Mouse (Mus musculus) CH12F3 (cell line): ENCODE measurements around the gene Nacc1.

Source experiments
- in situ Hi-C: fragments of 300-500 bp; cut with MboI; formaldehyde crosslinking; loops from 2 replicates; pipeline ENCODE4 v1.14.3; 2020; ENCODE audit warnings: low sequenced_read_pairs

Nacc1 gene

DNA sequence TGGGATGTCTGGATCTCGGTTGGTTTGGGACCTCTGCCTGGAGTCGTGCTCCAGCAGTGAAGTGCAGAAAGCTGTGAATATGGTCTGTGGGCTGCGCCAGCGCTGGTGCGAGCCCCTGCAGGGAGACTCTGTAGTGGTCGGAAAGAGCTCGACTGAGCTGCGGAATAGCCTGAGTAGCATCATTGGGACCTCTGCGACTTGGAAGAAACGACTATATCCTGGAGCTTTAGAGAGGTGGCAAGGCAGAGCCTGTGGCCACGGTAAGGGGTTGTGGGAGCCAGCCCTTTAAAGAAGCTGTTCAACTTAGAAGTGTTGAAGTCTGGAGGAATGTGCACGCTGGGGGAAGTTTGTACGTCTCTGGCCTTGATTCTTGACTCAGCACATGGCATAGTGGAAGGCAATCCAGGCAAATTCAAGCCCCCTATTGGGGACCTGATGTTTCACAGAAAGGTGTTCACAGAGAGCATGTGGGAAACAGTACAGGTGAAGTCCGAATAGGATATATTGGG, 22.2 kb downstream of the Nacc1 start:
- in situ Hi-C loops = no loop called here

DNA sequence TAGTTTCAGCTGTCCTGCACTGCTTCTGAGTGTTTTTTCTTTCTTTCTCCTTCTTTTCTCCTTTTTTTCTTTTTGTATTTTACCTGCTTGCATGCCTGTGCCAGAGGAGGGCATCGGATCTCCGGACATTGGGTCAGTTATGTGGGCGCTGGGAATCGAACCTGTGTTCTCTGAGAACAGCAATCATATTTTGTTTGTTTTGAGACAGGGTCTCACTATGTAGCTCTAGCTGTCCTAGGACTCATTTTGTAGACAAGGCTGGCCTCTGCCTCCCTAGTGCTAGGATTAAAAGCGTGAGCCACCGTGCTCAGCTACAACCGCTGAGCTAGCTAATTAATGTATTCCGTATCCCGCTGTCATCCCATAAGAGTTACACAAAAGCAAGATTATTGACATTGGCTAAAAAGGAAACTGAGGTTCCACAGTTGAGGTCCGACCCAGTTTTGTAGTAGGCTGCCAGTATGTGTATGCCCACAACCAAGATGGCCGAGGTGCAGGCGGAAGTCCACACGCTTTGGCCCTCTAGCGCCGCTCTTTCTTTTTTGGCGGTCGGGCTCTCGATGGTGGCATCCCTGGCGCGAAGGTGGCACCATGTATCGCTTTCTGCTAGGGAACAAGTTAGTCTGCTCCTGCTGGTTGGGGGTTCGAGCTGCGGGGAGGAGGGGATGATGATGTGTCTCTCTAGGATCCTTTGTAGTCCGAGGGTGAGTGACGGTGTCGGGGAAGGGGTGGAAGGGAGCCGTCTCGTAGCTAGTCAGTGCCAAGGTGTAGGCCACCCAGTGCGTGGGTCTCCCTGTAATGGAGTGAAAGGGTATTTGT, 22.9 kb downstream of the Nacc1 start:
- in situ Hi-C loops = no loop called here

DNA sequence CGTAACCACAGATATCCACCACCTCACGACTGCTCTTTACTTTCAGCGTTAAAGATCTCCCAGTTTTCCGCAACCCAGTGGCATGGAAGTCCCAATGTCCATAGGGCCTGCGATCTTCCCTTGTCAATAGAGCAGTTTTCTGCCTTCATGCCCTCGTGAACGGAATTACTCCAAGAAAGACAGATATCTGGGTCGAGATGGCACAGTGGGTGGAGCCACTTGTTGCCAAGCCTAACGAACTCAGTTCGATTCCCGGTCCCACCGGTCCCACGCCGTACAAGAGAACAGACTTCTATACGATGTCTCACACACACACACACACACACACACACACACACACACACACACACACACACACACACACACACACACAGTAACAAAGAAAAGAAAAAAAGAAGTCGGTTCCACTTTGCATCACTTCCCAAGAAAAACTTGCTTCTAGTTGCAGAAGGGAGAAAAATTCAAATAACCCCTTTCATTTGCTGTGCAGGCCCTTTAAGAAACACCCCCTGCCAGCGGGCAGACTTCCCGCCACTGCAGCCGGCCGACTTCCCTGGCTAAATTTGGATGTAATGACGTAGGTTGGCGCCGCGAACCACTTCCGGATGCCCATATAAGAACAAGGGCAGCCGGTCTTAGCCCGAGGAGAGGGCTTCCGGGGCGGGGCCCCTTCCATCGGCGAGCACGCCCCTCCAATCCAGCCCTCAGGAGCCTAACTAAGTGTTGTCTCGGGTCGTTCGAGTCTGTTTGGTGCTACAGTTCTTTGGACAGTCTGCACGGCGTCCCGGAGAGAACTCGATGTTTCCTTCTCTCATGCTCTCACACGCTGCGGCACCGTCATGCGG, 24.0 kb downstream of the Nacc1 start:
- in situ Hi-C loops = no loop called here

DNA sequence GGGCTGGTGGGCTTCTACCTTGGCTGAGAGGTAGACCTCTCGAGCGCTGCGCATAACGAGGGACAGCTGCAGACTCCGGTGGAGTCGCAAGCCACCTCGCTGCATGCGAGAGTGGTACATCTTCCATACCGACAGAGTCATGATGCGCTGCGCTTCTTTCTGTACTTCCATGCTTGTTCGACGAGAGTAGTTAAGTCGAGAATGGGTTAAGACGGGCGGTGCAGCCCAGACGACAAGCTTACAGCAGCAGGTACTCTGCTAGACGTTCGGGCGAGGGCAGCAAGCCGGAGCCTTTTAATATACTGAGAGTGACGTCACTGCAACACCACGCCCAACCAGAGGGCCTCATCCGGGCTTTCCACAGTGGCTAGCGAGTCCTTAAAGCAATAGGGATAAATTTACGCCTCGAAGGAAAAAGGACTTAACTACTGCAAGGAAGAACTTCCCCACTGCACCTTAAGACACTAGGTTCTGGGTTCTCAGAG, 25.0 kb downstream of the Nacc1 start, which contains the start of gene Ier2:
TSS of gene Ier2 (minus strand) at position 272 of the 485 bp plus-strand sequence.
- in situ Hi-C loops = no loop called here

DNA sequence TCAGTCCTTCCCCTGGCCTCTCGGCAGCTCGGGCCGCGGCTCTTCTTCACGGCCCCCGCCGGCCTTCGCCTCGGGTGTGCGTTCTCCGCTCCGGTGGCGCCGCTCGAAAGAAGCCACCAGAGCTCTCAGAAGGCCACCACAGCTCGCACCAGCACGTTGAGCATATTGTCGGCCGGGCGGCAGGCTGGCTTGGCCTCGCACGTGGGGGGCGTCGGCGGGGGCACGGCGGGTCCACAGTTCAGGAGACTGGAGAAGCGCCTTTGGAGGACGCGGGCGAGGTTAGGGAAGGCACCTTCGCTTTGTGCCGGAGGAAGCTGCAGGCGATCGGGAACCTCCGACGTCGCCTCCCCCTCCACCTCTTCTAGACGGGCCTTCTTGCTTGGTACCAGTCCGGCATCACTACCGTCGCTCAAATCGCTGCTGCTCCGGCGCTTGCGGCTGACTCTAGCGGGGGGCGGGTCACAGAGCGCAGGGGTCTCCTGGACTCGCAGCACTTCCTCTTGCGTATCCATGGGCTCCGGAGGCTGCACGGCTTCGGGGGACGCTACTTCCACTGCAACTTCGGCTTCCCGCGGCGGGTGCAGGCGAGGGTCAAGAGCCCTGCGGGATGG, 25.6 kb downstream of the Nacc1 start:
- in situ Hi-C loops = no loop called here

DNA sequence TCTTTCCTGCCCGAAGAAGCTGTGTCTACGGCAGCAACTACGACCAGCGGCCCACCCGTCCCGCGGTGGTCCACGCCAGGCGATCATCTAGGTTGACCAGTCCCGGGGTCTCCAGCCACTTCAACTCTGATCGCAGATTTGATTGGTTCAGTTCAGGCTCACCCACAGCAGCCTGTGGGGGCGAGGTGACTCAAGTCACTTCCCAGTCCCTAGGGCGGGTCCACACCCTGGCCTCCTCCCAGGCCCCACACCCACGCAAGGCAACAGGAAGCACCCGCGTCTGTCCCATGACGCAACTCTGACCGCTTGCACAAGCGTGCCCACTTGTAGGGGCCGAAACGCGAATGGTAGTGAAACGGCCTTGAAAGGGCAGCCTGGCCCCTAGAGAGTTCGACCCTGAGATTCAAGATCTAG, 26.2 kb downstream of the Nacc1 start:
- in situ Hi-C loops = no loop called here

DNA sequence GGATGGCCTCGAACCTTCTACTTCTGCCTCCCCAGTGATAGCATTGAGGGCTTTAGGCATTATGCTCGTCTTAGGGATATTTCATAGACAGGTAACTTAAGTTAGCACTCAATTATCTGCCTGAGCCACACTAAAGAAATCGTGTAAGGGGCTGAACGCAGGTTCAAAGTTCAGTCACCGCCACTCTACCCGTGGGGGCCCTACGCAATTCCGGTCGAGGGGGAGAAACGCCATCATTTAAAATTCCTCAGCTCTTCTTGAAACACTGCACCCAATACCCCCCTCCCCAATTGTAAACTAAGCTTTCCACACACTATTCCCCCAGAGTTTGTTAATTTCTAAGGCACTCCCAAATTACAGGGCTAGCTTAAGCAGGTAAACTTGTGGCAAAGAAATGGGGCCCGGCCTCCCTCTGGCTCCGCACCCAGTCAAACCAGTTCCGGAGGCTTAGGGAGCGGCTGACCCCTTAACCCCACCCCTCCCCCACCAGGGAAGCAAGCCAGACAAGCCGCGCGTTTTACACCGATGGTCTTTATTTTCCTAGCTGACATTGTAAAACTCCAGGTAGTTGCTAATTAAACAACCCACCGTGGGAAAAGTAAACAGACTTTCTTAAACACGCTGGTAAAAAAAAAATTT, 26.7 kb downstream of the Nacc1 start:
- in situ Hi-C loops = no loop called here

DNA sequence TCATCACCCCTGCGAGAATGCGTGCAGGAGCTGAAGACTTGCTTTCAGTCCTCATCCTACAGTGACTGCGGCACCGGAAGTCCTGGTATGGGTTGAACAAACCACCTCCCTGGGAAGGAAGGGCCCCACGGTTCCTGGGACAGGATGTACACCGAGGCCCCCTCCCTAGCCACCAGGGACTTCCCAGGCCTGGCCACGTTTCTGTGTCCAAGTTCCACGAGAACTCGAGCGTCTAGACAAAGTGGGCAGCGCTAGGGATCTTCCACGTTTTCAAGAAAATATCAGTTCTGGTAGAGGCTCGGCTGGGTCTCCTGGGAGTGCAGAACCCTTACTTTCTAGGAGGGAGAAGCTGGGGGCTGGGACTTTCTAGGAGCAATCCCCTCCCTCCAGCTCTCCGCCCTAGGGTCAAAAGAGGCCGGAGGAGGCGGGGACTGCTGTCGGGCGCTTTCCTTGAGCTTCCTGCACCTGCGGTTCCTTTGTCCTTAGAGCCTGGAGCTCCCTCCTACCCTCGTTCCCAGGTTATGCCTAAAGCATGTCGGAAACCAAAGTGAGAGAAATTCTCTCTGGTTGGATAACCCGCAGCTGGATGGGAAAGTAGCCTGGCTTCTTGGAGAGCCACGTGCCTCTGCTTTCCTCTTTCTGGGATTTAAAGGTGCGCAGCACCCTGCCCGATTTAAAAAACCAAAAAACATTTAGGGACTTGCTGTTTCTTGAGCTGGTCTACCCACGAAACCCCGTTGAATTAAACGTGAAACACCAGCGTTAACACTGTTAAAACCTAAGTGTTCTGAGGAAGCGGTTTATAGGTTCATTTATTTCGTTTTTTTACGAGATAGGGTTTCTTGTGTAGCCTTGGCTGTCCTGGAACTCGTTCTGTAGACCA, 27.5 kb downstream of the Nacc1 start:
- in situ Hi-C loops = no loop called here

DNA sequence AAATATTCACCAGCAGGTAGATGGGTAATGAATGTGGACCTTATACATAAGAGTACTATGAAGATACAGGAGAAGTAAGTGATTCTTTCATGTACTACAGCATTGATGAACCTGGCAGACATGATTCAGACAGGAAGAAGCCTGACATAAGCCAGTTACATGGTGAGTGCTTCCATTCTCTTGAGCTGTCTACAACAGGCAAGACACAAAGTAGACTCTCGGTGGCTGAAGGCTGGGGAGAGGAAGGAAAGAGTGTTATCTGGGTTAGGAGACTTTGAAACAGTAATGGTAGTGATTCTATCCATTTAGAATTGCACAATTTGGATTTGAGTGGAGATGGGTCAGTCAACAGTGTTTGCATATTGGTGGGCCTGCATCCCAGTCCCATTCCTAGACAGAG, 28.7 kb downstream of the Nacc1 start:
- in situ Hi-C loops = no loop called here

DNA sequence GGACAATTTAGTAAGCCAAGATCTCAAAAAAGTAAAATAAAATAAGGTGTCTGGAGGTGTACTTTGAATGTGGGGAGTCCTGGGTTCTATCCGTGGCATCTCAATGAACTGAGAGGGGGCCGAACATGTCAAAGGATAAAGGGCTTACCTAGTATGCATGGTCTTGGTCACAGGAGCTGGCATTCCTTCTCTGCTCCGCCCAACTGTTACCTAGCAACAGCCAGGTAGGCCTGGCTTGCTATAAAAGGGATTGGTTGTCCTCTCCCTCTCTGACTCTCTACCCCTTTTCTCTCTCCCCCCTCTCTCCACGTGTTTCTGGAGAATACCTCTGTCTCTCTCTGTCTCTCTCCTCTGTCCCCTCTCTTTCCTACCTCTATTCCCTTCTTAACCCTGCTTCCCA, 30.0 kb downstream of the Nacc1 start:
- in situ Hi-C loops = no loop called here

DNA sequence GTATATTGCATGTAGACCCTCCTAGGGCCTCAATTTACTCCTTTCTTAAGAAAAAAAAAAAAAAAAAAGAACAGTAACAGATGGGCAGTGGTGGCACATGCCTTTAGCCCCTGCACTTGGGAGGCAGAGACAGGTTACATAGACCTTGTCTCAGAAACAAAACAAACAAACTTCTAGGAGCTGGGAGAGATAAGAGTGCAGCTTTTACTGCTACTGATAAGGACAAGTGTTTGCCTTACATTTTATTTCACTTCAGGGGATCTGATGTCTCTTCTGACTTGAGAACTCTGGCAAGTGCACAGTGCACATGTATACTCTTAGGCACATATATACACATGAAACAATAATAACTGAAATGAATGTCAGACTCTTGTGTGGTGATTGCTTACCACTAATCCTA, 30.5 kb downstream of the Nacc1 start:
- in situ Hi-C loops = no loop called here

DNA sequence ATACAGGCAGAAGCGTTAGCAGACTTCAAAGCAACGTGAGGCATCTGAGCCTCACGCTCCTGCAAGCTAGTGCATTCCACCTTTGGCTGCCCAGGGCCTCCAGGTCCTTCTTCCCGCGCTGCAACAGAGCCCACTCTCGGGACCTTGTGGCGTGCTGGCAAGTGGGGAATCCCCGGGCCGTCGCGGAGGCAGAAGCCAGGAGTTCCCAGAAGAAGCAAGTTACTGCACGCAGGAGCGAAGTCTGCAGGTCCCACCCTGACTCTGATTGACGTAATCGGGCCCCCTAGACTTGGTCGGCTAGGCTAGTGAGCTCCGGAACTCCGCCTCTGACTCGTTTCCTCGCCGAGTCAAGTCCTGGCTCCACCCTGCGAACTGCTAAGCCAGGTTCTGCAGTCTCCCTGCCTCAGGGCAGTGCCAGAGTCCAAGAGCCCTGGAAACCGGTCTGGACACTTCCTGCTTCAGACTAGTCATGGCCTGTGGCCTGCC, 31.0 kb downstream of the Nacc1 start:
- in situ Hi-C loops = no loop called here

DNA sequence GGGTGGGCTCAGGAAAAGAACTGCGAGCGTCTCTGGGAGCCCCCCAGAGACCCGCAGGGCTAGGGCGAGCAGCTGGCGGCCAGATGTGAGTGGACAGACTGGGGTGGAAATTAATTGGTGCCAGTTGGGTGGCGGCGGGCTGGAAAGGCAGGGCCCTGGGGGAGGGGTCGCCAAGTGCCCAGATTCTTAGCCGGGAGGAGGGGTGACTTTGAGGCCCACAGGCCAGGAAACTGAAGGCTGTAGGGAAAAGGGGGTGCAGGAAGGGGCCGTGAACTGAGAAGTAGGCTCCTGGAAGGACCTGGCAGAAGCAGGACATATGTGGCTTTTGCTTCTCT, 31.5 kb downstream of the Nacc1 start:
- in situ Hi-C loops = no loop called here

DNA sequence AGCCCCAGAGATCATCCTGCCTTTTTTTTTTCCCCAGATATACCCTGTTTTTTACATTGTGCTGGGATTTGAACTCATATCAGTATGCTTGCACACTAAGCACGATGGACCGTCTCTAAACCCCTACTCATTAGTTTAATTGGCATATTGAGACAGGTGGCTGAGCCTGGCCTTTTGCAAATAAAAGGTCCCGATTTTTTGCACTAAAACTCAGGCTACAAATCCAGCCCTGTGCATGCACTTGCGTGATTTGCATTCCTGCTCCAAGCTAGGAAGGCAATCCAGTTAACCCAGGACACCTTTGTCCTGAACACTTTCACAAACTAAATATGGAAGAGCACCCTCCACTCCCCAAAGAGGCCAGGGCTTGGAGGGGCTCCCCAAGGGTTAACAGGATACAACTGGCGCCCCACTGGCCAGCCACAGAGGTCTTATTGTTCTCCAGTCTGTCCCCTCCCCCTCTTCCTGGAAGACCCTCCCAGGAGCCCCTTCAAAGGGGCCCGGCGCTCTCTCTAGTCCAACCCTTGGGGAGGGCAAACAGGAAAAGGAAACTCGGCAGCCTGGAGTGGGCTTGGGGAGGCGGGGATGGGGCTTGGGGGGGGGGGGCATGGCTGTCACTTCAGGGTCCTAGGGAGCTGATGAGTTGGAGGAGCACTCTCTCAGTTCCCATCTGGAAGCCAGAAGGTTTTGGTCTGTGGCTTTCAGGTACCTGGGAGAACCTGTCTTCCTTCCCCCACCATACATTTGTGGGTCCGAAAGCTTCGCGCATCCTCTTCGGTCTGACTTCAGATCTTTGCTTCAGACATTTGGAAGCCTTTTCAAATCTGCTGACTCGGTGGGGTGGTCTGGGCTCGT, 32.1 kb downstream of the Nacc1 start:
- in situ Hi-C loops = no loop called here

DNA sequence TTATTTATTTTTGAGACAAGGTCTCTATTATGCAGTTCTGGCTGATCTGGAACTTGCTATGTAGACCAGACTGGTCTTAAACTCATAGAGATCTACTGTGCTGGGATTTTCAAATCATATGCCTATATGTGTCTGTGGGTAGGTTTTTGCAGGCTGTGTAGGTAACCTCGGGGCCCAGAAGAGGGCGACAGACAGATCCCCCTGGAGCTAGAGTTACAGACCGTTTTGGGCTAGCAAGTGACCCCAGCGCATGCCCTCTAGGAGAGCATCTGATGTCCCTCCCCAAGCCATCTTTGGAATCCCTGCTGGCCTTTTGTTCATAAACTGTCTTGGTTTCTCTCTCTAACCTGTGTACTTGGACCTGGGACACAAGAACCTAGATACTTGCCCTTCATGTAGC, 33.1 kb downstream of the Nacc1 start:
- in situ Hi-C loops = no loop called here

DNA sequence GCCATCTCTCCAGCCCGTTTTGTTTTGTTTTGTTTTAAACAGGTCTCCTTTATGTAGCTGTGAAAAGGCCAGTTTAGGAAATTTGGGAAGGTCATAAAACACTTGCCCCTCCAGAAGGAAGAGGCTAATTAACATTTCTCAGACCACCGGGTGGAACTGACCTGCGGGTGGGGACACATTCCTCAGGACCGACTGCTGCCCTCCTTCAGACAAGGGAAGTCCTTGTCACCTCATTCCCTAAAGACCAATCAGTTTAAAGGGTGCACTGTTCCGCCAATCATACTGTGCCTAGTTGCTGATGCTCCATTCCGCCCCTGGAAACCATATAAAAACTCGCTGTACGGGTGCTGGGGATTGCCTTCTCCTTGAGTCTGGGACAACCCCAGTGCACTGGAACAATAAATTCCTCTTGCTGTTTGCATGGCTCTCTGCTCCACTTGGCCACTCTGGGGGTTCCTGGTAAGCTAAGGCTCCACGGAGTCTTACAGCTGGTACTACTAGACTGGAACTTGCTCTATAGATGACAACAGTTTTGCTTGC, 34.5 kb downstream of the Nacc1 start:
- in situ Hi-C loops = no loop called here

DNA sequence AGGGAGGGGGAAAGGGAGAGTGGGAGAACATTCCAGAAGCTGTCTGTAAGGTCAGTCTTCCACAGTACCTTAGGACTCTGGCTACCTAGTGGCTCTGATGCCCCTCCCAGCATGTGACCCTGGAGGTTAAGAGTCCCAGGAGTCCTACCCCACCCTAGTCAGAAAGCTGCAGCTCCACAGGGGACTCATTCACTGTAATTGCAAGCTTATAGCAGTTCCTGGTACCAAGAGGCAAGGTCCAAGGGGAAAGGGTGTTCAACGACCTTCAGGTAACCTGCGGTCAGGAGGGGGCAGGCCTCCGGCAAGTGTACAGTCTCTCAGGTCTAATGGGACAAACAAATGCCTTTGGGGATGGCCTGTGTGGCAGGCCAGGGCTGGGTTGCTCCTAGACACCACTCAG, 37.4 kb downstream of the Nacc1 start:
- in situ Hi-C loops = no loop called here

DNA sequence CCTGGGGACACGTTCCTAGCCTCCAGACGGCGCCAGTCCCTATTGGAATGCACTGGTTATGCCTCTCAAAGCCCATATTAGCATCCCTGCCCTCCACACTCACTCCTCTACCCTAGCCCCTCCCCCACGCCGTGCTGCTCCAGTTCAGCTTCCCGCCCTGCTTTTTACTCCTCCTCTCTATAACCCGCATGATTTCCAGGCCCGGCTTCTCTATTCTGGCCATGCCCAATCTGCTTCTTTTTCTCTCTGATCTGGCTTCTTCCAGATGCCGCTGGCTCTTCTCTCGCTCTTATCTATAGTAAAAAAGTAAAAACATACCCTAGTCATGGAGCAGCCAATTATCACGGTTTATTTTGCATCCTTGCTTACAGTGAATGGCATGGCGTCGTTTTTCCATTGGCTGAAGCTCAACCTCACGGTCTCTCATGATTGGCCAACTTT, 40.2 kb downstream of the Nacc1 start:
- in situ Hi-C loops = no loop called here

DNA sequence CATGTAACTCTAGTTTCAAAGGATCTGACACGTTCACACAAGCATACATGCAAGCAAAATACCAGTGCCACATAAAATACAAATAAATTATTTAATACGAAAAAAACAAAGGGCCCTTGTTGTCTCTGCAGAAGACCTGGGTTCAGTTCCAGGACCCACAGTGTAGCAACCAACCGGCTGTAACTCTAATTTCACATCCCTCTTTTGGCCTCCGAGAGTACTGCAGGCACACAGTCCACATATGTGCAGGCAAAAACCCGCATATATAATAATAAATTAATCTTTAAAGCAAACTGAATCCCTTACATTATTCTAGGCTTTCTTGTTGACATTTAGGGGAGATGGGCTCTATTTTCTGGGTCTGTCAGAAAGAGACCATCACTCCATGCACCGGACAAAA, 40.9 kb downstream of the Nacc1 start:
- in situ Hi-C loops = no loop called here
